Mouse (Mus musculus) A20 (cell line): ENCODE measurements at regions not wholly inside any gene's neighbourhood (a gene's known extent, or its start where the extent isn't known, plus 50 kb on each side); places are given as distances from the start of the nearest gene placed in this dataset.
"Not testable (repeated sequence)": the region's sequence is repeated elsewhere in the genome, so short reads cannot be mapped to it uniquely, and the experiment has no call there.

ENCODE experiments used
- DNase-seq: peaks from one replicate; pipeline ENCODE4 v3.0.0-alpha.2; 2011; ENCODE audit warnings: low read depth, low spot score

- DNase-seq, result peak; percentile 89
These were observed 704.0 kb downstream of the 4930447A16Rik start for GRCm38 (mm10) chr15:38129330-38129729.

GRCm38 (mm10) chr15:38129861-38130631 lies 704.7 kb downstream of the 4930447A16Rik start:
- peak; percentile 87 for DNase-seq

- DNase-seq, result no peak
These were observed 705.3 kb downstream of the 4930447A16Rik start for GRCm38 (mm10) chr15:38130632-38131028.

GRCm38 (mm10) chr15:38139639-38140038 lies 714.3 kb downstream of the 4930447A16Rik start:
- DNase-seq, result no peak

- no peak for DNase-seq
These were observed 718.1 kb downstream of the 4930447A16Rik start for GRCm38 (mm10) chr15:38143495-38143894.

- no peak for DNase-seq
These were observed 726.3 kb downstream of the 4930447A16Rik start for GRCm38 (mm10) chr15:38151654-38152053.

- not testable (repeated sequence) for DNase-seq
These were observed 728.5 kb downstream of the 4930447A16Rik start for GRCm38 (mm10) chr15:38153821-38154220.

- peak; percentile 53 for DNase-seq
These were observed 733.8 kb downstream of the 4930447A16Rik start for GRCm38 (mm10) chr15:38159161-38159560.

- no peak for DNase-seq
These were observed 738.4 kb downstream of the 4930447A16Rik start for GRCm38 (mm10) chr15:38163721-38164120.

GRCm38 (mm10) chr15:38164848-38165247 lies 739.5 kb downstream of the 4930447A16Rik start:
- DNase-seq, result no peak

GRCm38 (mm10) chr15:38165881-38166445 lies 740.6 kb downstream of the 4930447A16Rik start:
- no peak for DNase-seq

GRCm38 (mm10) chr15:38166476-38166875 lies 741.1 kb downstream of the 4930447A16Rik start:
- no peak for DNase-seq

GRCm38 (mm10) chr15:38167618-38168152 lies 742.3 kb downstream of the 4930447A16Rik start:
- DNase-seq, result no peak

GRCm38 (mm10) chr15:38169191-38169590 lies 743.8 kb downstream of the 4930447A16Rik start:
- no peak for DNase-seq
